Mouse (Mus musculus): ENCODE data around the gene Arhgap4.

Gene Arhgap4

DNA sequence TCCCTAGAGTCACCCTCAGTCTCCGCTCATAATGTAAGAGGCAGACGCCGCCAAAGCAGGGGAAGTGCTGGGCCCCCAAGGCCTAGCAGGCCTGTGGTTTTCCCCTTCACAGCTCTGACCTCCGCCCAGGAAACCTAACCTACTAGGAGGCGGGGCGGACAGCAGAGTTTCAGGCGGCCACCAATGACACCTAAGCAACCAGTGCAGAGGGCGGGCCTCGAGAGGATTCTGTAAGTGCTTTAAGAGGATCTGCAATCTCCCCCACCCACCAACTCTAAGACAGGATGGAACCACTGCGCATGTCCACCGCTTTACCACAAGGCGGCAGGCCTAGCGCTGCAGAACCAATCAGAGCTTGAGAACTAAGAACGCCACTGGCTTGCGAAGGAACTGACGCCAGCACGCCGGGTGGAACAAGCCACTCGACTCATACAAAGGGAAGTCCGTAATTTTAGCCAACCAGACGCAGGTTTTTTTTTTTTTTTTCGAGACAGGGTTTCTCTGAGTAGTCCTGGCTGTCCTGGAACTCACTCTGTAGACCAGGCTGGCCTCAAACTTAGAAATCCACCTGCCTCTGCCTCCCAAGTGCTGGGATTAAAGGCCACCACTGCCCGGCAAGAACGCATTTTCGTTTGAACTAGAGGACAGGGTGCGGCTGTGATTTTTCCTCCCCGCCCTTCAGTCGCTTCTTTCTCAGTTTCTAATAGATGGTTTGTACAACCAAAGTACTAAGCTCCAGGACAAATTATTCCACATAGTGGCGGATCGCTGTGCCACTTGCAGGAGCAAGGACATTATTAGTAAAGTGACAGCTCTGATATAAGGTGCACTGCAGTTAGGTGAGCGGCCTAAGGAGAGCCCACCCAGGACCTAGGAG is 6.6 kb downstream of the Arhgap4 start:
- peak; percentile 80 for DNase-seq

DNA sequence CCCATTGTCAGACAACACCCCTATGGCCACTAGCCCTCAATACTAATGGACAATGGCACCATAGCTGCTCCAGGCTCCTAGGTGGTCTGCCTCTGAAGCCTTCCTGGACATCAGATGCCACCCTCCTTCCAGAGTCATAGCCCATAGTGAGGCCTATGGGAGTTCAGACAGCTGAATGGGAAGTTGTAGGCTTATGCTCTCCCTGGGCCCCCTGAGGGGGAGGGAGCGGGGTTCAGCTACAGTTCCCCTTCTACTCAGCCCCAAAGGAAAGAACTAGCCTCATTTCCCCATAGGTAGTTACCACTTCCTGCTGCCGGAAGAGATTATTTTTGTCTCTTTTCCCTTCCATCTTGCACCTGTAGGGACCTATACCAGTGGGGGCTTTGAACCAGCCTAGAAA is 10.1 kb downstream of the Arhgap4 start:
- DNase-seq = no peak

- DNase-seq = no peak
Observed at GRCm38 (mm10) chrX:73911156-73911555, 10.5 kb downstream of the Arhgap4 start.

GRCm38 (mm10) chrX:73910451-73910850 is 11.2 kb downstream of the Arhgap4 start:
- DNase-seq = no peak

DNA sequence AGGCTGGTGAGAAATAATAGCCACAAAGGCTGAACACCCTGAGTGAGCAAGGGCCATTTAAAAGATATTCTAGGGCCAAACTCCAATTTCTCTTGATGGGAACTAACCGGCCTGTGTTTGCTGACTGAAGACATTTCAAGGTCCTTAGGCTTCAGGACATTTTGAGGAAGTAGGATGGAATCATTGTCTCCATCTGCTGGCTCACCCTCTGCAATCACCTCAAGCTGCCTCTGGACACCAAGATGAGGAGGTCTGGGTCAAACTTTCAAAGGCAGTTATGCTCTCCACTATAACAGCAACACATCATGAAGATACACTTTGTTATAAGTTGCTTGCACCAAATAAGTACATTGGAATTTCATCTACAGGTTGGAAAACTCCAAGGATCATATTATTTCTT is 11.6 kb downstream of the Arhgap4 start:
- no peak for DNase-seq

DNA sequence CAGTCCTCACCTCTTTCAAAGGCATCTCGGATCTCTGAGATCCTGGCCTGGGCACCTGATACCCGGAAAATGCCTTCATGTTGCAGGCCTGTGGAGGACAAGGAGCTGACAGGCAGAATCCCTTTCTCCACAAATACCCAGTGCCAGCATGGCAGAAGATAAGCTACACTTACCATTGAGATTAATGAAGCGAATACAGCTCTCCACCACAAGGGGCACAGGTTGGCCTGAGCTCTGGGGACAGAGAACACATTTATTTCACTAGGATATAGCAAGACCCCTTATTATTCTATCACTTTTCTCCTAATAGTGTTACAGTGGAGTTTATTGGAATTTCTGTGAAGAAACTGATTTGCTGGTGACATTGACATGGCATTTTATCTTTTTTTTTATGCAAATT is 23.7 kb downstream of the Arhgap4 start:
- DNase-seq = no peak

GRCm38 (mm10) chrX:73895719-73896118 is 26.0 kb downstream of the Arhgap4 start, which contains the start of gene L1cam:
L1cam (minus strand) TSS chrX:73896105.
- DNase-seq = peak; percentile 62

GRCm38 (mm10) chrX:73892833-73893232 is 28.8 kb downstream of the Arhgap4 start:
- peak; percentile 52 for DNase-seq

GRCm38 (mm10) chrX:73891551-73892152 is 30.0 kb downstream of the Arhgap4 start, which contains the start of gene Avpr2:
Avpr2 (plus strand) TSS chrX:73892102.
- DNase-seq = no peak

DNA sequence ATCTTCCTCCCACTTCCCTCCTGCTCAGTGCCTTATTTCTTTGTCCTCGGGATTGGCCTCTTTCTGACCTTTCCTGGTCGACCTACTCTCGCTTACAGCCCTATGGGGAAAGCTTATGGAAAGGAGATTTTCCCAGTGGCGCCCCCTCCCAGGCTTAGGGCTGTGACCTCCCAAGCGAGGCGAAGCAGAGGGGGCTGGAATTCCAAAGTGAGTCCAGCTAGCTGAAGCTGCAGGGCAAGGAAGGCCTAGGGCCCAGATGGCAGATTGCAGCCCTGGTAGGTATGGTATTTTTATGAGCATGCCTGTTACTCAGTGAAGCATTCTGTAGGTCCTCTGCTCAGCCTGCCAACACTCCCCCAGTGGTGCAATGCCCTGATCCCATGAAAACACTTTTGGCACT is 40.2 kb downstream of the Arhgap4 start:
- no peak for DNase-seq

GRCm38 (mm10) chrX:73881036-73881427 is 40.6 kb downstream of the Arhgap4 start:
- peak; percentile 30 for DNase-seq

- peak; percentile 52 for DNase-seq
Observed at GRCm38 (mm10) chrX:73880194-73881035, 41.3 kb downstream of the Arhgap4 start.

GRCm38 (mm10) chrX:73877014-73877413 is 44.7 kb downstream of the Arhgap4 start:
- no peak for DNase-seq

DNA sequence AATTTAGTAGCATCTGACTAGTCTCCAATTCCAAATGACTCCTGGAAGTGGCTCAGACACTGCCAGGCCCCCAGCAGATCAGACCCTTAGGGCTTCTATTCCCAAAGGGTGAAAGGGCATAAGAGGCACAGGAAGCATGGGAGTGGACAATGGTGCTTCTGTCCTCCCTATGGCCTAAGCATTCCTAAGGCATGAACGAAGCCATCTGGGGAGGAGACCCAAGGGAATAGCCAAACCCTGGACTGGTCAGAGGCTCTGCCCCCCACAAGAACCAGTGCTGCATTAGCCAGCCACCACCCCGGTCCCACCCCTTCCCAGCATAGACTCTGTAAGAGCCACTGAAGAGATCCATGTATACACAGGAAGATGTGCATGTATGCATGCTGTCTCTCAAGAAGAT is 45.8 kb downstream of the Arhgap4 start:
- no peak for DNase-seq

- no peak for DNase-seq
Observed at GRCm38 (mm10) chrX:73871956-73872355, 49.7 kb downstream of the Arhgap4 start.

DNA sequence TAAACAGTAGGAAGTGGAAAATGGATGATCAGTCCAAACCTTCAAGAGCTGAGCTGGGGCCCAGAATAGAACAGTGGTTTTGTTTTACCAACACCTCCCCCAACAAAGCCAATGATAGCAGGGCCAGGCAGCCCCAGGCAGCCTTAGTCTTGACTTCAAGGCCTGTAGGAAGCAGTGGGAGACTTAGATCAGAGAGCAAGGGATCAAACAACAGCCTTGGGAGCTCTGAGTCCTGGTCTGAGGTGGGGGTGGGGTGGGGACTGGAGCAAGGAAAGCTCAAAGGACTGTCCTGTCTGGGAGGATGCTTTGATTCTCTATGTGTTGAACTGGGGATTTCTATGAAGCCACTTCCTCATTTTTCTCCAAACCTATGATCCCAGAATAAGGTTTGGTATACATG is 50.2 kb downstream of the Arhgap4 start:
- DNase-seq = no peak

DNA sequence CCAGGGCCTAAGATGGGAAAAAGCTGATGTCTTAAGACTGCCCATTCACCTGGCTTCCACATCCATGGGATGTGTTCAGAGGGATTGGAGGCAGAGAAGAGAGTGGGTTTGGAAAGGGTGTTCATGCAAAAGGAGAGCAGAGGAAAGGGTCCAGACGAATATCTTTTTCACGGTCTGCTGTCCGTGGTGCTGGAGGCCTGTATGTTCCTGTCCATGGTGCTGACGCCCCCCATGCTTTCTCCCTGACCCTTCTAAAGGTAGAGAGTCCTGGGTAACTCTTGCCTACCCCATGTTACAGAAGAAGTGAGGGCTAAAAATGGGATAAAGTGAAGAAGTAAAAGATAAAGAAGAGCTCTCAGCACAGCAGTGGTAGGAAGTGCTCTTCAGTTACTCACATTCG is 52.3 kb downstream of the Arhgap4 start:
- DNase-seq = no peak

DNA sequence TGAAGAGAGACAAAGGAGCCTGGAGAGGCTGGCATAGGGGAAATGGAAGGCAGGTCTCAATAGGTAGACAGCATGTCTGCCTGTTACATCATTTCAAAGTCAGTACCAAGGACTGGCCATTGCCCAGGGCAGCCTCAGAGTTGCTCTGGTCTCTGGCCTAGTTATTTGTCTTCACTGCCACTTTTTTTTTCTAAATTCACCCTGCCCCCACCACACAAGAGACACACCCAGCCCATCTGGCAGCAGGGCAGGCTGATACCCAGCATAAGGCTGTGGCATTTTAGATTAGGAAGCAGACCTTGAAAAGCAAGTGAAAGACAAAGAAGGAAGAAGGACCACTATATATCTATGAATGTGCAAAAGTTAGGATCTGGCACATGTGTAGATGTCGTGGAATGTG is 53.8 kb downstream of the Arhgap4 start:
- no peak for DNase-seq

DNA sequence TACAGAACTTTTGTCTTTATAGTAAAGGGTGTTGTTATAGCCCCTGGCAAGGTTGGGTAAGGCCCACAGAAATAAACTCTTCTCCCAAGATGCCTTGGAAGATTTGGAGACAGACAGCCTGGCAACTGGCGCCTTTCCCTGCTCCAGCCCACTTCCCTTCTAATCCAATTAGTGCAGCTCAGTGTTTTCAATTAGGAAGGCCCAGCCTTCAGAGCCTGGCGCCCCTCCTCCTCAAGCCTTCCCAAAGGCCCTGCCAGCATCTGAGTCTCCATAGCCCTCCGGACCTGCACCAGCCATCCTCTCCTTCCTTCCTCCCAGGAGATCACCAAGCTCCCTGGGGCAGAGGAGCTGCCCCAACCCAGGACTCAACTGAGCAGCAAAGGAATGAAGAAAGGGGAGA is 54.4 kb downstream of the Arhgap4 start:
- no peak for DNase-seq

DNA sequence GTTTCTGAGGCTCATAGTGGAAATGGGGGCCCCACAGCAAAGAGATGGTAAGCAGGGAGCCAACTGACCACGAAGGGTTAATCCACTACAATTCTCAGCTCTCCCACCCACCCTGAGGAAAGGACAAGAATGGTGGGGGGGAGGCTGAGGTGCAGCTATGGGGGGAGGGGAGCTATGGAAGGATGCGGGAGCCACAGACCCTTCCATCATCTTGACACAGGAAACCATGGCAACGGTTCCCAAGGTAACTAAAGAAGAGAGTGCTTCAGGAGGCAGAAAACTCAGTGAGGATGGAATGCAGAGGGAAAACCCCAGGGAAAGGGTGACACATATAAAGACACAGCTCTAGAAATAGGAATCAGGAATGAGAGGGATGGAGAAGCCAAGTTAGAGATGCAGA is 57.0 kb downstream of the Arhgap4 start:
- no peak for DNase-seq

DNA sequence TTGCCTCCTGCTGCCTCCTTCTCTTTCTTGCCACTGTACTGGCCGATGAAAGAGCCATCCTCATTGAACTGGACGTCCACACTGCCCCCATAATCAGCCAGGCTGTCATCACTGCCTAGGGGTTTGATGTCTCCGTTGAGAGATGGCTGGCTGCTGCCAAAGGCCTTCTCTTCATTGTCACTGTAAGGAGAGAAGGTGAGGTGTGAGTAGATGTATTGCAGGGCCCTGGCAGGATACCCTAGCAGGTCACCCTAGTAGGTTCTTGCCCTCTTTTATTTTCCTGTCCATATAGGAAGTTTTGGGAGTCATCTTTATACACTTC is 66.6 kb downstream of the Arhgap4 start:
- no peak for DNase-seq

DNA sequence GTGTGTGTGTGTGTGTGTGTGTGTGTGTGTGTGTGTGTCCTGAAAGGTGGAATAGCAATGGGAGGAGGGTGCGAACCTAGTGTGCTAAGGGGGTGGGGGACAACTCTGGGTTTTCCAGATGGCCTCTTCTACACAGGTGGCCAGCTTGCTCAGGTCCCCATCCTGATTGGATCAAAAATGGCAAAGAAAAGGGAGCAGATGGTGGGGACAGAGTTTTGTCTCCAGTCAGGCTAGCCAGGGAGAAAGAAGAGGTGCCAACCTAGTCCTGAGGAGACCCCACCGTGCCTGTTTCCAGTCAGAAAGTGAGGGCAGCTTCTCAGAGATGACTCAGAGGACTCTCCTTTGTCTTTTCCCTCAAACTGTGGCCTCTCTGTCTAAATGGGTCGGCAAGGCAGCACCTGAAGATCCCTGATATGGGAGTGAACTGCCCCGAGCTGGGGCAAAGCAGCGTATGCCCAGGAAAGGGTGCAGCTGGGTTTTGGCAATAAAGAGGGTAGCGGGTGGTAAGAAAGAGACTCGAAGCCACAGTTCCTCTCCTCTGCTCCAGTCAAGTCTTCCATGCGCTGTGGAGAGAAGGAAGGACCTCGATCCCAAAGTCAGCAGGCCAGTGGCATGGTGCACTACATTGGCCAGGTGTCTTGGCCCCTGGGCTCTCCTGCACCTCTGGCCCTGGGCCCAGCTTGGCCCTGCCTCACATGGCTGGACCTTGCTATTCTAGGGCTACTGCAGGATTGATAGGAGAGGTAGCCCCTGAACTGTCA is 67.2 kb downstream of the Arhgap4 start:
- peak; percentile 47 for DNase-seq

Measured in cerebellum, adult 11 months (tissue).